Mouse (Mus musculus): ENCODE measurements around the gene Ctsw.

GRCm38 (mm10) chr19:5444371-5444908 is 23.9 kb downstream of the Ctsw start:
- no peak for TF ChIP-seq POLR2A (IDR thresholded peaks at IDR 0.05; ENCODE audit: borderline replicate concordance, extremely low read depth, insufficient read depth, insufficient read length, poor library complexity, severe bottlenecking)
- no peak for TF ChIP-seq CTCF (IDR thresholded peaks at IDR 0.05; ENCODE audit: borderline replicate concordance, extremely low read depth, insufficient read depth, insufficient read length)
